Mouse (Mus musculus) myocyte (in vitro differentiated cells): ENCODE measurements around the gene Pnkd. TPM values are rescaled to one million over a fixed set of nuclear protein-coding genes. Genes with fewer than 3 reads are reported as not detected.

Experiments
- H3K27me3 ChIP-seq: one replicate; pipeline ENCODE4 v1.6.1; 2011; ENCODE audit not compliant: control insufficient read depth, insufficient read depth, insufficient read length
- H3K36me3 ChIP-seq: one replicate; pipeline ENCODE4 v1.6.1; 2011; ENCODE audit not compliant: control insufficient read depth, insufficient read depth
- H3K4me2 ChIP-seq: one replicate; pipeline ENCODE4 v1.6.1; 2011; ENCODE audit warnings: low read depth, control low read depth
- H3K4me3 ChIP-seq: one replicate; pipeline ENCODE4 v1.5.1; 2011; ENCODE audit warnings: mild to moderate bottlenecking, control low read depth, moderate library complexity
- H3K79me2 ChIP-seq: one replicate; pipeline ENCODE4 v1.6.1; 2011; ENCODE audit not compliant: control insufficient read depth, insufficient read depth
- H3ac ChIP-seq: one replicate; pipeline ENCODE4 v1.6.1; 2011; ENCODE audit not compliant: control insufficient read depth, insufficient read length
- CEBPB ChIP-seq: IDR thresholded peaks from 2 replicates; pipeline ENCODE4 v1.6.1; 2011; ENCODE audit warnings: mild to moderate bottlenecking, moderate library complexity; ENCODE audit not compliant: poor library complexity, insufficient read depth, severe bottlenecking
- E2F4 ChIP-seq: IDR thresholded peaks from one replicate; pipeline ENCODE4 v1.6.1; 2011; ENCODE audit warnings: mild to moderate bottlenecking, control low read depth, moderate library complexity; ENCODE audit not compliant: insufficient read depth
- MAX ChIP-seq: IDR thresholded peaks from one replicate; pipeline ENCODE4 v1.6.1; 2011; ENCODE audit warnings: low read depth, mild to moderate bottlenecking, control low read depth
- MYOD1 ChIP-seq, 3 experiments: IDR thresholded peaks; one replicate each; pipeline ENCODE4 v1.6.1; 2011; ENCODE audit warnings: control low read depth in 2 of 3, low read depth in 2 of 3, mild to moderate bottlenecking in 2 of 3, moderate library complexity in 1 of 3; ENCODE audit not compliant: insufficient read length in 2 of 3, control insufficient read depth in 1 of 3
- MYOG ChIP-seq, 3 experiments: IDR thresholded peaks; one replicate each; pipeline ENCODE4 v1.6.1; 2011; ENCODE audit warnings: control low read depth in 2 of 3, low read depth in 2 of 3, mild to moderate bottlenecking in 2 of 3; ENCODE audit not compliant: insufficient read length in 2 of 3, control insufficient read depth in 1 of 3, insufficient read depth in 1 of 3
- POLR2A ChIP-seq: IDR thresholded peaks from one replicate; pipeline ENCODE4 v1.6.1; 2011; ENCODE audit warnings: low read depth, mild to moderate bottlenecking, control low read depth, moderate library complexity; ENCODE audit not compliant: insufficient read length
- POLR2AphosphoS2 ChIP-seq: IDR thresholded peaks from one replicate; pipeline ENCODE4 v1.6.1; 2011; ENCODE audit warnings: low read depth, control low read depth; ENCODE audit not compliant: insufficient read length
- REST ChIP-seq: IDR thresholded peaks from one replicate; pipeline ENCODE4 v1.6.1; 2011; ENCODE audit warnings: mild to moderate bottlenecking, control low read depth, moderate library complexity; ENCODE audit not compliant: insufficient read depth, insufficient read length
- SRF ChIP-seq: IDR thresholded peaks from one replicate; pipeline ENCODE4 v1.6.1; 2011; ENCODE audit warnings: low read depth; ENCODE audit not compliant: control insufficient read depth, insufficient read length
- TCF12 ChIP-seq: IDR thresholded peaks from one replicate; pipeline ENCODE4 v1.6.1; 2011; ENCODE audit warnings: mild to moderate bottlenecking, control low read depth; ENCODE audit not compliant: poor library complexity, insufficient read depth, severe bottlenecking
- TCF3 ChIP-seq: IDR thresholded peaks from one replicate; pipeline ENCODE4 v1.6.1; 2011; ENCODE audit warnings: low read depth, control low read depth; ENCODE audit not compliant: insufficient read length
- USF1 ChIP-seq: IDR thresholded peaks from one replicate; pipeline ENCODE4 v1.6.1; 2011; ENCODE audit warnings: low read depth, mild to moderate bottlenecking, control low read depth, moderate library complexity
- polyA plus RNA-seq: library from polyadenylated mRNA; unstranded; fragments of >200 nt; fragmentation: generic; extraction: Trizol; gene quantifications from one replicate; pipeline ENCODE4 v1.2.1, GENCODE M21; 2012; ENCODE audit warnings: missing spikeins

The Pnkd gene
- polyA plus RNA-seq, 1 experiment = 93.7 TPM

- H3K27me3 ChIP-seq = no peaks in the 10 kb centered on the region
- peak in 2 of 3 experiments; percentile 9 to 26 for TF ChIP-seq MYOG (IDR thresholded peaks at IDR 0.05; ENCODE audit: control insufficient read depth in 1 of 3, insufficient read depth in 1 of 3, insufficient read length in 2 of 3, low read depth in 2 of 3)
- peak; percentile 32 for TF ChIP-seq POLR2A
- TF ChIP-seq TCF12 = no peak
- TF ChIP-seq SRF = peak; percentile 98
- peak in 2 of 3 experiments; percentile 59 to 77 for TF ChIP-seq MYOD1 (IDR thresholded peaks at IDR 0.05; ENCODE audit: control insufficient read depth in 1 of 3, insufficient read length in 2 of 3, low read depth in 2 of 3)
- TF ChIP-seq USF1 = no peak
- H3K4me2 ChIP-seq = peak overlapping the region; percentile 90
- H3K36me3 ChIP-seq = peaks cover 30% of the 10 kb centered on the region
- no peak overlapping the region for H3K4me3 ChIP-seq
- peaks cover 64% of the 10 kb centered on the region for H3K79me2 ChIP-seq
- no peak overlapping the region for H3ac ChIP-seq
These were observed 35.9 kb upstream of the Pnkd start for GRCm38 (mm10) chr1:74248799-74249198.

- Histone ChIP-seq H3K4me3 (no peak overlapping the region), H3K27me3 (no peaks in the 10 kb centered on the region), H3K4me2 (peak overlapping the region; percentile 90), H3K79me2 (peaks cover 57% of the 10 kb centered on the region), H3K36me3 (peaks cover 36% of the 10 kb centered on the region), H3ac (no peak overlapping the region)
- TF ChIP-seq MYOD1 (IDR thresholded peaks at IDR 0.05; ENCODE audit: control insufficient read depth in 1 of 3, insufficient read length in 2 of 3, low read depth in 2 of 3) (peak in 2 of 3 experiments; percentile 62 to 84), MYOG (IDR thresholded peaks at IDR 0.05; ENCODE audit: control insufficient read depth in 1 of 3, insufficient read depth in 1 of 3, insufficient read length in 2 of 3, low read depth in 2 of 3) (peak in 2 of 3 experiments; percentile 25 to 69), SRF (no peak)
These were observed 35.3 kb upstream of the Pnkd start for GRCm38 (mm10) chr1:74249331-74249980.

GRCm38 (mm10) chr1:74250096-74250495 is 34.6 kb upstream of the Pnkd start:
- Histone ChIP-seq H3K36me3 (peaks cover 43% of the 10 kb centered on the region), H3K4me2 (peak overlapping the region; percentile 90), H3ac (no peak overlapping the region), H3K4me3 (no peak overlapping the region), H3K79me2 (peaks cover 51% of the 10 kb centered on the region), H3K27me3 (no peaks in the 10 kb centered on the region)
- no peak for TF ChIP-seq REST
- no peak for TF ChIP-seq SRF
- TF ChIP-seq MAX = no peak
- TF ChIP-seq MYOD1 (IDR thresholded peaks at IDR 0.05; ENCODE audit: control insufficient read depth in 1 of 3, insufficient read length in 2 of 3, low read depth in 2 of 3) = no peak
- TF ChIP-seq MYOG (IDR thresholded peaks at IDR 0.05; ENCODE audit: control insufficient read depth in 1 of 3, insufficient read depth in 1 of 3, insufficient read length in 2 of 3, low read depth in 2 of 3) = no peak

GRCm38 (mm10) chr1:74255704-74256345 is 28.9 kb upstream of the Pnkd start:
- peaks cover 17% of the 10 kb centered on the region for H3K79me2 ChIP-seq
- peaks cover 81% of the 10 kb centered on the region for H3K36me3 ChIP-seq
- TF ChIP-seq MAX = no peak
- TF ChIP-seq CEBPB = no peak
- no peak for TF ChIP-seq E2F4
- no peak for TF ChIP-seq SRF
- TF ChIP-seq POLR2AphosphoS2 = no peak
- TF ChIP-seq MYOD1 (IDR thresholded peaks at IDR 0.05; ENCODE audit: control insufficient read depth in 1 of 3, insufficient read length in 2 of 3, low read depth in 2 of 3) = no peak
- TF ChIP-seq TCF3 = no peak
- no peak for TF ChIP-seq POLR2A
- no peak for TF ChIP-seq MYOG (IDR thresholded peaks at IDR 0.05; ENCODE audit: control insufficient read depth in 1 of 3, insufficient read depth in 1 of 3, insufficient read length in 2 of 3, low read depth in 2 of 3)
- no peak for TF ChIP-seq REST
- no peak for TF ChIP-seq TCF12
- no peak for TF ChIP-seq USF1
- H3K27me3 ChIP-seq = no peaks in the 10 kb centered on the region
- no peak overlapping the region for H3K4me2 ChIP-seq
- H3ac ChIP-seq = no peak overlapping the region
- no peak overlapping the region for H3K4me3 ChIP-seq

GRCm38 (mm10) chr1:74256782-74257181 is 27.9 kb upstream of the Pnkd start:
- no peaks in the 10 kb centered on the region for H3K27me3 ChIP-seq

More at GRCm38 (mm10) chr1:74256782-74257181, 27.9 kb upstream of the Pnkd start:
- Histone ChIP-seq H3ac (no peak overlapping the region), H3K79me2 (peaks cover 9% of the 10 kb centered on the region), H3K4me3 (no peak overlapping the region), H3K4me2 (no peak overlapping the region), H3K36me3 (peaks cover 80% of the 10 kb centered on the region)
- TF ChIP-seq MYOG (IDR thresholded peaks at IDR 0.05; ENCODE audit: control insufficient read depth in 1 of 3, insufficient read depth in 1 of 3, insufficient read length in 2 of 3, low read depth in 2 of 3) = no peak
- no peak for TF ChIP-seq TCF12
- no peak for TF ChIP-seq MYOD1 (IDR thresholded peaks at IDR 0.05; ENCODE audit: control insufficient read depth in 1 of 3, insufficient read length in 2 of 3, low read depth in 2 of 3)
- no peak for TF ChIP-seq POLR2AphosphoS2
- no peak for TF ChIP-seq E2F4
- no peak for TF ChIP-seq REST
- TF ChIP-seq USF1 = no peak
- no peak for TF ChIP-seq TCF3
- no peak for TF ChIP-seq MAX
- no peak for TF ChIP-seq SRF
- TF ChIP-seq POLR2A = no peak
- TF ChIP-seq CEBPB = no peak
